Mouse (Mus musculus) thymus, postnatal 14 days (tissue): ENCODE data around the gene Pelp1.
A peak's percentile ranks its signal among the peaks of the same experiment; 100 is the strongest.
"Not testable (repeated sequence)": the region's sequence is repeated elsewhere in the genome, so short reads cannot be mapped to it uniquely, and the experiment has no call there.

Experiments
- DNase-seq: peaks from one replicate; pipeline ENCODE4 v3.0.0; 2021

Pelp1 gene

GRCm38 (mm10) chr11:70419486-70419885 lies 9.7 kb upstream of the Pelp1 start:
- DNase-seq, result no peak

- no peak for DNase-seq
Measured at GRCm38 (mm10) chr11:70418199-70418598, 8.4 kb upstream of the Pelp1 start.

- DNase-seq, result peak; percentile 83
Measured at GRCm38 (mm10) chr11:70413961-70414360, 4.1 kb upstream of the Pelp1 start.

GRCm38 (mm10) chr11:70412591-70412990 lies 2.8 kb upstream of the Pelp1 start:
- DNase-seq, result no peak

GRCm38 (mm10) chr11:70410297-70410643 lies 439 bp upstream of the Pelp1 start:
- DNase-seq, result no peak

GRCm38 (mm10) chr11:70403598-70403997 lies 6.2 kb downstream of the Pelp1 start:
- DNase-seq, result no peak

GRCm38 (mm10) chr11:70389421-70389820 lies 20.4 kb downstream of the Pelp1 start:
- no peak for DNase-seq

GRCm38 (mm10) chr11:70387436-70387835 lies 22.4 kb downstream of the Pelp1 start:
- no peak for DNase-seq

GRCm38 (mm10) chr11:70384136-70384535 lies 25.7 kb downstream of the Pelp1 start:
- no peak for DNase-seq

GRCm38 (mm10) chr11:70381330-70381729 lies 28.5 kb downstream of the Pelp1 start:
- no peak for DNase-seq

GRCm38 (mm10) chr11:70380478-70381005 lies 29.3 kb downstream of the Pelp1 start:
- no peak for DNase-seq

- no peak for DNase-seq
Measured at GRCm38 (mm10) chr11:70376054-70376453, 33.8 kb downstream of the Pelp1 start.

- DNase-seq, result no peak
Measured at GRCm38 (mm10) chr11:70374302-70374701, 35.5 kb downstream of the Pelp1 start.

- DNase-seq, result no peak
Measured at GRCm38 (mm10) chr11:70372849-70373557, 36.8 kb downstream of the Pelp1 start.

- DNase-seq, result no peak
Measured at GRCm38 (mm10) chr11:70372396-70372795, 37.4 kb downstream of the Pelp1 start.

- not testable (repeated sequence) for DNase-seq
Measured at GRCm38 (mm10) chr11:70368626-70369025, 41.2 kb downstream of the Pelp1 start.

GRCm38 (mm10) chr11:70367701-70368100 lies 42.1 kb downstream of the Pelp1 start:
- DNase-seq, result not testable (repeated sequence)

- peak; percentile 58 for DNase-seq
Measured at GRCm38 (mm10) chr11:70351868-70352267, 58.0 kb downstream of the Pelp1 start, which contains the start of gene Alox15. TSS of gene Alox15 (minus strand) at chr11:70352031.

GRCm38 (mm10) chr11:70348630-70349029 lies 61.2 kb downstream of the Pelp1 start:
- DNase-seq, result no peak

- DNase-seq, result no peak
Measured at GRCm38 (mm10) chr11:70347861-70348260, 62.0 kb downstream of the Pelp1 start.

- no peak for DNase-seq
Measured at GRCm38 (mm10) chr11:70345546-70345945, 64.3 kb downstream of the Pelp1 start.

- DNase-seq, result no peak
Measured at GRCm38 (mm10) chr11:70345061-70345460, 64.8 kb downstream of the Pelp1 start.
